Mouse (Mus musculus) adrenal gland, postnatal 4 days (tissue): ENCODE measurements around the gene Cyp4f14. TPM values are rescaled to one million over a fixed set of nuclear protein-coding genes. Genes with fewer than 3 reads are reported as not detected.

Experiments
- DNase-seq, 2 experiments: peaks; one replicate each; pipeline ENCODE4 v3.0.0; 2021 to 2022; ENCODE audit warnings: low spot score in 2 of 2, mixed read lengths in 2 of 2
- long read RNA-seq, 2 experiments: library from polyadenylated mRNA; stranded (forward); transcript quantifications; one replicate each; pipeline ENCODE4 v2.0.0; 2021
- total RNA-seq, 2 experiments: library from RNA; stranded (reverse); gene quantifications; 2 replicates each; pipeline ENCODE4 v1.2.3; 2021

Gene Cyp4f14
- total RNA-seq, result 1 to 10 TPM; 3.1 to 3.3 TPM
- long read RNA-seq, experiment 1, partial matches to known transcripts, result 0 of 2 reads
- long read RNA-seq, experiment 1, other reads (novel, unspliced or antisense), result 1 of 2 reads
- long read RNA-seq, experiment 2, partial matches to known transcripts, result 0 of 6 reads
- long read RNA-seq, experiment 2, other reads (novel, unspliced or antisense), result 3 of 6 reads

DNA sequence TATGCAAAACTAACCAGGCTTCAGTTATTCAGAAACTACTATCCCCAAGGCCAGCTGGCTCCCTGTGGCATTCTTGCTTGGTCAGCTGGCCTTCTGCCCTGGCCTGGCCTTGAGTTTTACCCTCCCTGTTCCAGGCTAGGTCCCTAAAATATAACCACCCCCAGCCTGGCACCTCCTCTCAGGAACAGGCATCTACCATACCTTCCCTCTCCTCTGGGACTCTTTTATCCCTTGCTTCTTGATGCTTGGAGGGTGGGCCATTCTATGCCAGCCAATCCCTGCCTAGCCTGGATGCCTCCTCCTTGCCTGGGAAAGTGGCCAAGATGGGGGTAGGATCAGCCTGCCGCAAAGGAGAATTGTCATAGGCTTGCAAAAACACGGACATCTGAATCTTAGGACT, at the start of gene Cyp4f14:
Gene Cyp4f14 (minus strand): TSS at position 212 of the 400 bp plus-strand sequence.
- peak; percentile 12 to 34 for DNase-seq

DNA sequence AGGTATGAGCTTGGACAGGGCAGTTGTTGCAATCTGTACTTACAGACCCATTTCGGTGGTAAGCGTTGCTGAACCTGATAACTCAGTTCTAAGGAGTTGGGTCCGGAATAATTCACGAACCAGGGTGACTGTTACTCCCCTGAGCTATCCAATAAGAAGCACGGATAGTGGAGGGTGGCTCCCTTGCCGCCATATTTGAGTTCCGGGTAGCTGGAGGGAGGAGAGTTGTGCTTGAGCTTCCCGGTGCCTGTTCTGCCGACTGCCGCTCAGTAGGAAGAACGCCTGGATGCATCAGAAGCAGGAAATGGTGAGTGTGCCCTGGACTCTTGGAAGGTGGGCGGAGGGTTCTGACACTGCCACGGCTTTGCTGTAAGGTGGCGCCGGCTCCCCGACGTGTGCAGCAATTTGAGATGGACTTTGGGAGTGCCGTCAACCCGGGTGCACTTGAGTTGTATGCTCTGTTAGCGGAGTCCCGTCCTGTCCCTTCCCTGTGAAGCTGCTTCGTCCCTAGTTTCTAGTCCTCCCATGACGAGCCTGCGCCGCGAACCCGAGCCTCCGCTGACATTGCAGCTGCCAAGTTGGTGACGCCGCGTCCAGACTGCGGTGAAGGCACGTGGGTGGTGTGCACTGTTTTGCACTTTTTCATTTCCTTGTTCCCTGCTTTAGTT, 48.6 kb upstream of the Cyp4f14 start, which contains the start of gene Zfp472:
Gene Zfp472 (plus strand): TSS at position 192 of the 668 bp plus-strand sequence.
- DNase-seq, result peak; percentile 60 to 73

DNA sequence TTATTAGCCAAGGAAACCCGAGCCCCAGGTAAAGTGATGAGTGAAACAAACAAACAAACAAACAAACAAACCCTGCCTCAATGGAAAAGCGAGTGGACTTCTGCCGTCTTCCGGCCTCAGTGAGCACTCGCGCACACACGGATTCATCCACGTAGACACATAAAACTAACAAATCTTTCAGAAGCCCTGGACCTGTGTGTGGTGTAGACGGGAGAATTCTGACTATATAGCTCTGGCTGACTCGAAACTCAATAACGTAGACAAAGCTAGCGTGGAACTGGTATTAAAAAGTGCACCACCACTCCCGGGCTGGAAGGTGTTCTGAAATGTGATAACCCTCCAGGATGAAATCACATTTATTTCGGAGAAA, 48.1 kb upstream of the Cyp4f14 start:
- no peak for DNase-seq

DNA sequence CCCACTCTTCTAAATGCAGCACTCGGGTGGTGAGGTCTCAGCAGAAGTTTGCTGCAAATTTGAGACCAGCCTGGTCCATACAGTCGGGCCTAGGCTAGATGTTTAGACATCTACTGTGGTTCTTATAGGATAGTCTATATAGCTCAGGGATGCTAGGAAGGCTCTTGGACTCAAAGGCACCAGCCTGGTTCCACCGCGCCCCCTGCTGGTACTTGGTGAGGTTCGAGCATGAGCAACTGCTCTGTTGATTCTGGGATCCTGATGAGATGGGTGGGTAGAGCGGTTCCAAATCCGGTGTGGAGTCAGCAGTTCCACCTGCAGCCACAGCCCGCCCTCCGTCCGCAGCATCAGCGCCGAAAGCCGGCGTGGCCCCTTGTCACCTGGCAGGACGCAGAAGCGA, 34.3 kb upstream of the Cyp4f14 start:
- DNase-seq, result peak; percentile 59 to 79

DNA sequence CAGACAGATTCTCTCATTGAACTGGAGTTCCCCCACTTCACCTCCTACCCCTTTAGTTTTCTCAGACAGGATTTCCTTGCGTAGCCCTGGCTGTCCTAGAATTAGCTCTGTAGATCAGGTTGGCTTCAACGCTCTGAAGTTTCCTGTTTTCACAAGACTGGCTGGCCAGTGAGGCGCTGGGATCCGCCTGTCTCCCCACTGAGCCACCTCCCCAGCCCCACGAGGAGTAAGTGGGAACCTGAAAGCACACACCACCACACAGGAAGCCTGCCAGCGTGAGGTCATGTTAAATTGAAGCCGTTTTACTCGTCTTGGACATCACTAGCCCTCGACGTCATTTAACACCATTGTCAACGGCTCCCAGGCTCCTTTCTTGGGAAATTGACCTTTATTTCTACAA, 33.9 kb upstream of the Cyp4f14 start:
- DNase-seq, result no peak

DNA sequence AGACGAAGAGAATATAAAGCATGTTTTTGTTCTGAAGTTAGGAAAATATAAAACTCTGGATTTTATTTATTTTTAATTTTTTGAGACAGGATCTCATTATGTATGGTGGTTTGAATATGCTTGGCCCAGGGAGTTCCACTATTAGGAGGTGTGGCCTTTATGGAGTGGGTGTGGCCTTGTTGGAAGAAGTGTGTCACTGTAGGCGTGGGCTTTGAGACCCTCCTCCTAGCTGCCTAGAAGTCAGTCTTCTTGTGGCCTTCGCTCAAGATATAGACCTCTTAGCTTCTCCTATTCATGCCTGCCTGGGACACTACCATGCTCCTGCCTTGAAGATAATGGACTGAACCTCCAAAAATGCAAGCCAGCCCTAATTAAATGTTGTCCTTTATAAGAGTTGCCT, 33.0 kb upstream of the Cyp4f14 start:
- no peak for DNase-seq

DNA sequence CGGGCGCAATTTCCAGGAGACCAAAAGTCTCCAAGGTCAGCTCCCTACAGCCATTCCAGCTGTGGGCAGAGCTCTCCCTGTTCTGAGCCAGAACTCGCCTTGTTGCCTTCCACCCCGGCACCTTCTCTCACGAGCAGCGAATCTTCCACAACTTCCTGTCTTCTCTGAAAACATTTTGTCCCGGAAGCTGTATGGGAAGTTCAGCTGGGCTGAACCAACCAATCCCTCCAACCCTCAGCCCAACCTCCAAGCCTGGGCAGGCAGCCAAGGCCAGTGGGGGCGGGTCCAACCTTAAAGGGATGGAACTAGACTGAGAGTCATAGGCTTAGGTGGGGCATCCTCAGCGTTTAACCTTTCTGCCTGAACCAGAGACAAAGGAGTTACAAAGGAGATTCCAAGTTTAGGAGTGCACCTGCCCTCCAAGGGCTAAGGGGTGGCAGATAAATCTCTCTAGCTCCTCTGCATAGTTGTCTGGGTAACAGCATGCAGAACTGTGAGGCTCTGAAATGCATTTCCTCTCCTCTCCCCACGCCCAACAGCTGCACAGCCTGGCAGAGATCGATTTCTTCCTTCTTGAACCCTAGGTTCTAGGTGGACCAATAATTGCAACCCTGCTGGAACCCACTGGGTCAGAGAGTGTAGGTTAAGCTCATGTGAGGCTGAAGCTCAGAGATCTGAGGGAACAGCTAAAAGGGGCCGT, 30.2 kb upstream of the Cyp4f14 start, which contains the start of gene Cyp4f13:
Gene Cyp4f13 (minus strand): TSS at position 188 of the 700 bp plus-strand sequence.
- DNase-seq, result peak; percentile 96 to 100

DNA sequence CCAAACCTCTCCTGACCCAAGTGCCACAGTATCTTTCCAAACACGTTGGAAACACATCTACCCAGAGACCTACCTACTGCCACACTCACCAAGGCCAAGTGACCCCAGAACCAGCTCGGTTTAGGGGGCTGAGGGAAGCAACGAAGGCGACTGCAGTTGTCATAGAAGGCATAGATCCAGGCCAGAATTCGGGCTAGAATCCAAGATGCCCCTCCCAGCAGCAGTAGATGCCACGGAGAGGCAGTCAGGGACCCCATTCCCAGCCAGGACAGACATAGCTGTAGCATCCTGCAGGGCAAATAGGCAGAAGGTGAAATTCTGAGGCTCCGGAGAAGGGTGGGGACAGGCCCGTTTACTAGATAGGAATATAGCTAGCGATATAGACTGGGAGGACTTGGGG, 29.6 kb upstream of the Cyp4f14 start:
- DNase-seq, result no peak

DNA sequence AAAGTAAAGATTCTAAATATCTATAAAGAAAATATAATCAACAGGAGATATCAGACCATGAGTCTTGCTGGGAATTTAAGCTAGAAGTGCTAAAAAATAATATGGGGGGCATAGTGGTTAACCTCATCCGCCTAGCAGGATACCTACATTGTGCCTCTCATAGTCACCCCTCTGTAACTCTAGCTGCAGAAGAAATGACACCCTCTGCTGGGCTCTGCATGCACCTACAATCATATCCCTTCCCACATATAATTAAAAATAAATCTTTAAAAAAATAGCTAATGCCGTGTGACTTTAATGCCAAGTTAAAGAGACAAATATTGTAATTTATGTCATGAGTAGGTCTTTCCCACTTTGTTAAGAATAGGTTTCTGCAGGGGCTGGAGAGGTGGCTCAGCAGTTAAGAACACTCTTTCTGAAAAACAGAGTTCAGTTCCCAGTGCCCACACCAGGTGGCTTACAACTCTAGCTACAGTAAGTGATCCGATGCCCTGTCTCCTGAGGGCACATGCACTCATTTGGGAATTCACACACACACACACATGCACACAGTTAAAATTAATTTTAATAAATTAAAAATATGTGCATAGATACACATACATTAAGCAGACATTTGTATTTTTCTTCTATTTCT, 27.4 kb upstream of the Cyp4f14 start:
- DNase-seq, result no peak

DNA sequence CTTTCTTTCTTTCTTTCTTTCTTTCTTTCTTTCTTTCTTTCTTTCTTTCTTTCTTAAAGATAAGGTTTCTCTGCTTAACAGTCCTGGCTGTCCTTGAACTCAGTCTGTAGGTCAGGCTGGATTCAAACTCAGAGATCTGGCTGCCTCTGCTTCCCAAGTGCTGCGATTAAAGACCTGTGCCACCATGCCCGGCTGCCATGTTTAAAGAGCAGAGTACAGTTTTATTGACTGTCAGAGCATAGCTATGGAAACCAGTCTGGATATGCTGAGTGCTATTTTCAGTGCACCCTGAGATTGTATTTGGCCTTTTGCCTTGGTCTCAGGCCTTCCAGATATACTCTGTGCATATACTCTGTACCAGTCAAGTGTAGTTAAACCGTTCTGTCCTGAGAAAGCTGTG, 26.5 kb upstream of the Cyp4f14 start:
- DNase-seq, result no peak

DNA sequence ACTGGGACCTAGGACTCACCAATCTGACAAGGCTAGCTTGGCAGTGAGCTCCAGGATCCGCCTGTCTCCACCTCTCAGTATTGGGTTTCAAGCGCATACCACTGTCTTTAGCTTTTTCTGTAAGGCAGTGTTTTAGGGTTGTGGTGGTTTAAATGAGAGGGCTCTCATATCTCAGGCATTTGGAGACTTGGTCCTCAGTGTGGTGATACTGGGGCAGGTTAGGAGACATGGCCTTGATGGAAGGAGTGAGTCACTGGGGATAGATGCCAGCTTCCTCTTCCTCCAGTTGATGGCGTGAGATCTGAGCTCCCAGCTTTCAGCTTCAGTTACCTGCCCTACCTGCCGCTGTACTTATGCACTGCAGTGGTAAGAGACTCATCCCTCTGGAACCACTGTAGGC, 22.7 kb upstream of the Cyp4f14 start:
- no peak for DNase-seq

DNA sequence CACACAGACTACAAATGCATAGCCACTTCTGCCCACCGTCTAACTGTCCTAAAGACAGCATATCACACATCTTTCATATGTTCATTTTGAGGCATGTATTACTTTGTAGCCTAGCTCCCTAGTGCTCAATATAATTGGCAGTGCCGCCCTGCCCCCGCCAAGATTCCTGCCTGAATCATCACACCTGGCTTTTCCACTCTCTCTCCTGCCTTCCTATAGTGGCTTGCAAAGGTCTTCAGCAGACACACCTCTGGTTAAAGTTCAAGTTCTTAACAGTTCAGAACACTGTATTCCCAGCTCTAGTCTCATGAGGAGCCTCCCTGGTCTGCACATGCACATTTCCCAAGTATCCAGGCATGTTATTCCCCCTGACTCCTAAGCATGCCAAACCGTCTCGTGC, 10.7 kb upstream of the Cyp4f14 start:
- DNase-seq, result no peak

DNA sequence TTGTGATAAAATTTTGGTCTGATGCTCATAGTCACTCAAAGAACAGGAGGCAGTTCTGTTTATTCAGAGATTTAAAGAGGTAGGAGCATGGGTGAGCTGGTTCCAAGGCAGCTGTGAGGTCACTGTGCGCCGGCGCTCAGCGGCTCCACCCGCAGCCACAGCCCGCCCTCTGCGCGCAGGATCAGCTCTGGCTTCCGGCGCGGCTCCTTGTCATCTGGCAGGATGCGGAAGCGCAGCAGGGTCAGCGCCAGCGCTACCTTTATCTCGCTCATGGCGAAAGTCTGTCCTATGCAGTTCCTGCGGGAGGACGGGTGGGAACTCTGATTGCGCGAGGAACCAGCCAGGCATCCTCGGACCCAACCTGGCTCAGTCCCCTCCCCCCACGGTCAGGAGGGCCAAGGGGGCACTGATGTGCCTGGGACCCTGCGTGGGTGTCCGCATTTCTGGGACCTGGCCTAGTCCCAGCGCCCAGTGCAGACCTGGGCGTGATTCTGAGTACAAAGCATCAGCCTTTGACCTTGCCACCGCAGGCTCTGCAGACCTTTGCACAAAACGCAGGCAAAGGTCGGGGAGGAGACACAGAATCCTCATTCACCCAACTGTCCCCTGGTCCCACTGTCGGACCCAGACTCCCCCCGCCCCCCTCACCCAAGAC, 7.6 kb upstream of the Cyp4f14 start:
- peak; percentile 31 to 58 for DNase-seq

DNA sequence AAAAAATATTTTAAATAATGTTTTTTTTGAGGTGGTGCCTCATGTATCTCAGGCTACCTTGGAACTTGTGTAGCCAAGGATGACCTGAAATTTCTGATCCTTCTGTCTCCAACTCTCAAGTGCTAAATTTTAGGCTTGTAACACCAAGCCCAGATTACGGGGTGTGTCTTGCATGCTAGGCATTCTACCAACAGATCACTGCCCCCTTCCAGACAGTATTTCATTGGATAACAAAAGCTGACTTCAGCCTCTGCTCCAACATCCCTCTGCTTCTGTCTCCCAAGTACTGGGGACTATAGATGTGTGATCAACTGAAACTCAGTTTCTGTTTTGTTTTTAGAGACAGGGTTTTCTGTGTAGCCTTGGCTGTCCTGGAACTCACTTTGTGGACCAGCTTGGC, 6.5 kb upstream of the Cyp4f14 start:
- no peak for DNase-seq

DNA sequence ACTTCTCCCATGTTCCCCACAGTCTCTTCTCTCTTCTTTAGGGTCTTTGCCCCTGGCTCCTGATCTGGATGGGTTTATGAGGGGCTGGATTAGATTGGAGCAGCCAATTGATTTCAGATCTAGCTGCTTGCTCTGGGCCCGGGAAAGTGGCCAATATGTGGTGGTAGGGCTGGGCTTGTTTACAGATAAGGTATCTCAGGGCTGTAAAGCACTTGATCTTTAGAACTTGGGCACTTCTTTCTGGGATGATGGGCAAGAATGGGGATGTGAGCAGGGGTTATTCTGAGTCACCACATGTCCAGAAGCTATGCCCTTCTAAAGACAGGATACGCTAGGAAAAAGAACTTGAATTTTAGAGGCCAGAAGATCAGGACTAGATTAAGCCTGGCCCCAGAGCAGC, 2.0 kb upstream of the Cyp4f14 start:
- DNase-seq, result no peak

DNA sequence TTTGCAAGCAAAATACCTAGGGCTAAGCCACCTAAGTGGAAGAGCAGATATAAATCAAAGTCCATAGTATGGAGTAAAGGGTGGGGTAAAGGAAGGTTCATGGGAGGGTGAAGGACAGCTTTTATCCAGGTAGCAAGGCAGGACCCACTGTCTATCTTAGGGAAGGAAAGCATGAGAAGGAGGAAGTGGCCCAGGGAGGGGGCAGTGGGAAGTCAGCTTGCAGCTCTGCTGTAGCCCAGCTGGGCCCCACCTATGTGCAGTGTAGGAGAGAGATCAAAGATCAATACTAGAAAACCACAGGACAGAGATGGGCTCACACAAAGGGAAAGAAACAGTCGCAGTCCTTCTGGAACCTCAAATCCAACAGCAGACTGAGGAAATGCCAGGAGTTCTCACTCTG, 1.1 kb downstream of the Cyp4f14 start:
- no peak for DNase-seq

DNA sequence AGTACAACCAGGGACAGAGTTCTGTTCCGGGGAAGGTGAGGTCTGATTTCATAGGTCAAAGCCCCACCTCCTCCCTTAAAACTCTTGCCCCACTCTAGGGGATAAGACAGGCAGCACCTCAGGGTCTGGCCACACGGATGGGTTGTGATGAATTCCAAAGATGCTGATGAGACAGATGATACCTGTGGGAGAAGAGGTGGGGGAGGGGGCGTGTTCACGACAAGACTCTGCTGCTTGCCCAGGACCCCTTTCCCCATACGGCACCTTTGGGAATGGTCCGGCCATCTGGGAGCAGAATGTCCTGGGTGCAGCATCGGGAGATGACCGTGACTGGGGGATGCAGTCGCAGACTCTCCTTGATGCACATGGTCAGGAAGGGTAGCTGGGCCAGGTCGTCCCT, 11.0 kb downstream of the Cyp4f14 start:
- no peak for DNase-seq

DNA sequence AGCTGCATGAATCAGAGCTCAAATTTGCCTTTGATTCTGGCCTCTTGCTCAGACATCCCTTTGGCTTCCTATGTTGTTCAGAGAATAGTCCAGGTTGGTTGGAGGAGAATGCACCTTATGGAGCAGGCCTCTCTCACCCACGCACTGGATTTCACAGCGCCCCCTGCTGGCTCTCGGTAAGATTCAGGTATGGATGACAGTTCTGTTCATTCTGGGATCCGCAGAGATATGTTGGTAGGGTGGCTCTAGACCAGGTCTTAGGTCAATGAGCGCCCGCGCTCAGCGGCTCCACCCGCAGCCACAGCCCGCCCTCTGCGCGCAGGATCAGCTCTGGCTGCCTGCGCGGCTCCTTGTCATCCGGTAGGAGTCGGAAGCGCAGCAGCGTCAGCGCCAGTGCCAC, 11.9 kb downstream of the Cyp4f14 start:
- peak; percentile 30 to 33 for DNase-seq

DNA sequence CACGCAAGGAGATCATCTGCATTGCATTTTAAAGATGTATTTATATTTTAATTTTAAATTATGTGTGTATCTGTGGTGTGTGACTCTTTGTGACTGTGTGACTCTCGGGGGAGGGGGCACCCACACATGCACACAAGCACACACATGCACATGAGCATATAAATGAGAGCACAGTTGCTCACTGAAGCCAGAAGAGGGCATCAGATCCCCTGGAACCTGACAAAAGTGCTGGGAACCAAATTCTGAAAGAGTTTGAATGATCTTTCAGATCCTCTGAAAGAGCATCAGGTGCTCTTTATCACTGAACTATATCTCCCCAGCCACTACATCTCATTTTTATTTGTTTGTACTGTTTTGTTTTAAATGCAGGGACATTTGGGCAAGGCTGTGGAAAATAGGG, 12.7 kb downstream of the Cyp4f14 start:
- DNase-seq, result no peak

DNA sequence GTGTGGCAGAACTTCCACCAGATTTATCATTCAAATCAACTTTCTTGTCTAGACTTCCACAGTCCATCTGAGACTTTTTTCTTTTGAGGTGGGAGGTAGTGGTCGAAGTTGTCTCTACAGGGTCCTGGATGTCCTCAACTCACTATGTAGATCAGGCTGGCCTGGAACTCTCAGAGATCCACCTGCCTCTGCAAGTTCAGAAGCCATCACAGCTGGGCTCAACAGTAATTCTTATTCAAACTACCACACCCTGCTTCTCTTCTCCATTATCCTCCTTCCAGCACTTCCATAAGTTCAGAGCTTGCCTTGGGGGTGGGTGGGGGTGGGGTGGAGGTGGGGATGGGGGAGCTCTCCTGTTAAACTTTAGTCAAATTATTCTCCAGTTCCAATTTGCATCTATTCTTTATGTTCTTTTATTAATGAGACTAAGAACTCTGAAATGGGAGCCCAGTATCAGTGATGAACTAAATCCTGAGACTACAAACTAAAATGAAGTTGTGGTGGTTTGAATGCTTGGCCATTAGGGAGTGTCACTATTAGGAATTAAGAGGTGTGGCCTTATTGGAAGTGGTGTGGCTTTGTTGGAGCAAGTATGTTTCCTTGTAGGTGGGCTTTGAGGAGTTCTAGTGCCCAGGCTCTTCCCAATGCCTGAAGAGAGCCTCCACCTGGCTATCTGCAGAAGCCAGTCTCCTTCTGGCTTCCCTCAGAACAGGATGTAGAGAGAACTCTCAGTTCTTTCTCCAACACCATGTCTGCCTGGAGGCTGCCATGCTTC, 15.2 kb downstream of the Cyp4f14 start:
- DNase-seq, result no peak

DNA sequence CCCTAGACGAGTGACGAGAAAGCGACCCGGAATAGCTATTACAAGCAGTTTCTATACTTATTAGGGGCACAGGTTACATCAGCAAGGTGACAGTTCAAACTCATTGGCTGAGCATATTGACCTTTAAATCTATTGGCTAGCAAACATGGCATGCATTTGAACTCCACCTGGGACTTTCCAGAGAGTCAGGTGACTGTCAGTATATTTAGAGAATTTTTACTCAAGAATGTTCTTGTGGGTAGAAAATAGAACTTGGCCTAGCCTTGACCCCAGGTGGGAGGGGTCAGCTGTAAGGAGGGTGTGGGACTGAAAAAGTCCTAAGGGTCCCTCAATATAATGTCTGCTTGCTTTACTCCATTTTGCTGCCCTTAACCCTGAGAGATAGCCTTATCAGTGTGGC, 21.7 kb downstream of the Cyp4f14 start:
- no peak for DNase-seq
